Mouse (Mus musculus): ENCODE measurements around the gene Shisal1. TPM values are rescaled to one million over a fixed set of nuclear protein-coding genes. Genes with fewer than 3 reads are reported as not detected.

Shisal1 gene
- polyA plus RNA-seq, 1 experiment, result 1.6 TPM

DNA sequence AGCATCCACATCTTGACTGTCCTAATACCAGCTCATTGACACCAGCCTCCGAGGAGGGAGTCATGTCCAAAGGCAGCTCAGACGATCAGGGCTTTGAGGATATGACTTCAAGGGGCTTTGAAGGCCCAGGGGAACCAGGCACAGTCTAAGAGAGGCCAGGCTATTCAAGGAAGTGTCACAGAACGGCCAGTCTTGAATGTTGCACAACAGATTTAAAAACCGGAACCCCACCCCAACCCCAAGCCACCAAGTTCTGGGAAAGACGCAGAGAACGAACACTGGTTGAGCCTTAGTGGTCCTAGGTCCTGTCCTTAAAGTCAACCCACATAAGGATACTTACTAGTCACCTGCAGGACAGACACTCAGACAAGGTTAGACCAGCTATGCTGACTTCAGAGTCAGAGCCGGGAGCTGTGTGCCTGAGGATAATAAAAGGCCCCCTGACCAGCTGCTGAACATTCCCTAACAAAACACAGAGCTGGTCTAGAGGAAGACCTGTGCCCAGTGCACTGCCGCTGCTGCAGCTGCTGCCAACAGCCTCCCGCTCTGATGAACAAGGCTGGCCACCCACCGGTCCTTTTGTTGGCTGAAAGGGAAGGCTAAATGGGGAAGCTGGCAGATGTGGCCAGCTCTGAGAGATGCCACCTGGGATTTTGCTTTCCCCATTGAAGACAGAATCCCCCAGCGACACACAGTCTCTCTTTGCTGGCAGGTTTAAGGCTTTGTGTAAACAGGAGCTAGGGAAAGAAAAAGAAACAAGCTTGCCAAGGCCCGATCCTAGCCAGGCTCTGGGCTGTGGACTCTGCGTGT lies 19.8 kb upstream of the Shisal1 start:
- no peaks in the 10 kb centered on the region for H3K36me3 ChIP-seq (ENCODE audit: control insufficient read depth, insufficient read depth, low read length)
- H3K4me1 ChIP-seq (ENCODE audit: control insufficient read depth, insufficient read depth, low read length), result no peaks in the 10 kb centered on the region
- DNase-seq, result no peak
- H3K27ac ChIP-seq (ENCODE audit: insufficient read depth, low read depth, low read length), result no peak overlapping the region
- no peak for TF ChIP-seq CTCF (conservative IDR thresholded peaks at IDR 0.05; ENCODE audit: insufficient read depth, insufficient read length, low read depth, low read length)
- no peak for TF ChIP-seq POLR2A (IDR thresholded peaks at IDR 0.05; ENCODE audit: low read depth, low read length)
- H3K27me3 ChIP-seq (replicated peaks; ENCODE audit: control insufficient read depth, insufficient read depth, low read length), result no peaks in the 10 kb centered on the region
- H3K4me3 ChIP-seq (ENCODE audit: insufficient read depth, low read depth, low read length), result no peak overlapping the region
- 61% methylated on average over 13 of the region's 13 CpGs for WGBS

DNA sequence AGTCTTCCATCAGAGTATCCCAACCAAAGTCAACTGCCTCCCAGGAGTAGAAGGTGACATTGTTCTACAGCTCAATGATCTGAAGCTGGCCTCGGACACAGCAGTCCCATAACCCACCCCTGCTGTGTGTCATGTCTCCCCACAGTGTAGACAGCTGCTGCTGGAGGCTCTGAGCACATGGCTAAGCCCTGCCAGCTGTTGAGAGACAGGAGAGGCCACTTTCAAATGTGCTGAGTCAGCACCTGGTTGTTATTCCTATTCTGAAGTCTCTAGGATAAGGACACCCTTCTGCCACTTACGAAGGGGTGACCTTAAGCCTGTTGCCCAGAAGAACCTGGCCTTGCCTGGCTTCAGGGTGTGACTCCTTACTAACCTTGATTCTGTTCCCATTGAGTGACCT lies 14.5 kb upstream of the Shisal1 start:
- TF ChIP-seq CTCF (conservative IDR thresholded peaks at IDR 0.05; ENCODE audit: insufficient read depth, insufficient read length, low read depth, low read length), result no peak
- no peak for TF ChIP-seq POLR2A (IDR thresholded peaks at IDR 0.05; ENCODE audit: low read depth, low read length)
- H3K27ac ChIP-seq (ENCODE audit: insufficient read depth, low read depth, low read length), result no peak overlapping the region
- H3K27me3 ChIP-seq (replicated peaks; ENCODE audit: control insufficient read depth, insufficient read depth, low read length), result no peaks in the 10 kb centered on the region
- no peak for DNase-seq
- 70% methylated on average over 2 of the region's 2 CpGs for WGBS
- H3K36me3 ChIP-seq (ENCODE audit: control insufficient read depth, insufficient read depth, low read length), result no peaks in the 10 kb centered on the region
- no peak overlapping the region for H3K4me3 ChIP-seq (ENCODE audit: insufficient read depth, low read depth, low read length)
- H3K4me1 ChIP-seq (ENCODE audit: control insufficient read depth, insufficient read depth, low read length), result no peaks in the 10 kb centered on the region

GRCm38 (mm10) chr15:84458983-84459382 lies 12.1 kb upstream of the Shisal1 start:
- no peaks in the 10 kb centered on the region for H3K27me3 ChIP-seq (replicated peaks; ENCODE audit: control insufficient read depth, insufficient read depth, low read length)
- H3K27ac ChIP-seq (ENCODE audit: insufficient read depth, low read depth, low read length), result no peak overlapping the region
- TF ChIP-seq CTCF (conservative IDR thresholded peaks at IDR 0.05; ENCODE audit: insufficient read depth, insufficient read length, low read depth, low read length), result no peak
- no peak for TF ChIP-seq POLR2A (IDR thresholded peaks at IDR 0.05; ENCODE audit: low read depth, low read length)
- no peak overlapping the region for H3K4me3 ChIP-seq (ENCODE audit: insufficient read depth, low read depth, low read length)
- no peaks in the 10 kb centered on the region for H3K36me3 ChIP-seq (ENCODE audit: control insufficient read depth, insufficient read depth, low read length)
- no peaks in the 10 kb centered on the region for H3K4me1 ChIP-seq (ENCODE audit: control insufficient read depth, insufficient read depth, low read length)
- 60% methylated on average over 6 of the region's 6 CpGs for WGBS
- no peak for DNase-seq

DNA sequence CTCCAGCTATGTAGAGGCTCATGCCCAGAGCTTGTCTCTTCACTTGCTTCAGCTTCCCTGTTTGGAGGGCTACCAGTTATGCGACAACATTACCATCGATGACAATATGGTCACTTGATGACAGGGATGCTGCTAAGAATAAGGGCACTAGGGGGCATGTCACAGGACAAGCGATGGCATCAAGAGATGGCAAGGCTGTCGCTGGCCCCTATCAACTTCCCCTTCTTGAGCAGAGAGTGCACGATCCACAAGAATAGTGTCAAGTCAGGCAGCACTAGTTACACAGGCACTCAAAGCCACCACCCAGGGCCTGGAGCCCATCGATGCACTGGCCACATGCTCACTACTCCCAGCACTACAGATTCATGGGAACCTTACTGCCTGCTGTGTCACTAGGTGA lies 8.4 kb upstream of the Shisal1 start:
- H3K27ac ChIP-seq (ENCODE audit: insufficient read depth, low read depth, low read length), result no peak overlapping the region
- 92% methylated on average over 6 of the region's 6 CpGs for WGBS
- H3K4me3 ChIP-seq (ENCODE audit: insufficient read depth, low read depth, low read length), result no peak overlapping the region
- no peak for TF ChIP-seq CTCF (conservative IDR thresholded peaks at IDR 0.05; ENCODE audit: insufficient read depth, insufficient read length, low read depth, low read length)
- no peak for TF ChIP-seq POLR2A (IDR thresholded peaks at IDR 0.05; ENCODE audit: low read depth, low read length)
- DNase-seq, result no peak
- H3K27me3 ChIP-seq (replicated peaks; ENCODE audit: control insufficient read depth, insufficient read depth, low read length), result no peaks in the 10 kb centered on the region
- no peaks in the 10 kb centered on the region for H3K4me1 ChIP-seq (ENCODE audit: control insufficient read depth, insufficient read depth, low read length)
- no peaks in the 10 kb centered on the region for H3K36me3 ChIP-seq (ENCODE audit: control insufficient read depth, insufficient read depth, low read length)

DNA sequence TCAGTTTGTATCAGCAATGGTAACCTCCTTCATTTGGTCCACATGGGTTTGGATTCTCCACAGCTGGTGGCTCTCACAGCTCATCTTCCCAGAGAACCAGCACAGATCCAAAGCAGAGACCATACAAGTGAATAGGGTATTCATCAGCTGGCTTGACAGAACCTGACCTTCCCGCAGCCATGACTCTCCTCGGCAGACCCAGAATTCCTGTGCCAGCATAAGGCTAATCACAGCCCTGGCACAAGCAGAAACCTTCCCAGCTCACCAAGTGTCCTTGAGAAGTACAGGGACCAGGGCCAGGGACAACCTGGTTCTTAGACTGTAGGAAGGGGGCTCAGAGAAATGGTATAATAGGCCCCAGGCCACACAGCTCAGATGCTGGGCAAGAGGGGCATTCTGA lies 6.2 kb upstream of the Shisal1 start:
- TF ChIP-seq POLR2A (IDR thresholded peaks at IDR 0.05; ENCODE audit: low read depth, low read length), result no peak
- TF ChIP-seq CTCF (conservative IDR thresholded peaks at IDR 0.05; ENCODE audit: insufficient read depth, insufficient read length, low read depth, low read length), result no peak
- no peaks in the 10 kb centered on the region for H3K4me1 ChIP-seq (ENCODE audit: control insufficient read depth, insufficient read depth, low read length)
- no peaks in the 10 kb centered on the region for H3K27me3 ChIP-seq (replicated peaks; ENCODE audit: control insufficient read depth, insufficient read depth, low read length)
- DNase-seq, result no peak
- no peak overlapping the region for H3K27ac ChIP-seq (ENCODE audit: insufficient read depth, low read depth, low read length)
- no peaks in the 10 kb centered on the region for H3K36me3 ChIP-seq (ENCODE audit: control insufficient read depth, insufficient read depth, low read length)
- H3K4me3 ChIP-seq (ENCODE audit: insufficient read depth, low read depth, low read length), result no peak overlapping the region
- 93% methylated on average over 2 of the region's 2 CpGs for WGBS

DNA sequence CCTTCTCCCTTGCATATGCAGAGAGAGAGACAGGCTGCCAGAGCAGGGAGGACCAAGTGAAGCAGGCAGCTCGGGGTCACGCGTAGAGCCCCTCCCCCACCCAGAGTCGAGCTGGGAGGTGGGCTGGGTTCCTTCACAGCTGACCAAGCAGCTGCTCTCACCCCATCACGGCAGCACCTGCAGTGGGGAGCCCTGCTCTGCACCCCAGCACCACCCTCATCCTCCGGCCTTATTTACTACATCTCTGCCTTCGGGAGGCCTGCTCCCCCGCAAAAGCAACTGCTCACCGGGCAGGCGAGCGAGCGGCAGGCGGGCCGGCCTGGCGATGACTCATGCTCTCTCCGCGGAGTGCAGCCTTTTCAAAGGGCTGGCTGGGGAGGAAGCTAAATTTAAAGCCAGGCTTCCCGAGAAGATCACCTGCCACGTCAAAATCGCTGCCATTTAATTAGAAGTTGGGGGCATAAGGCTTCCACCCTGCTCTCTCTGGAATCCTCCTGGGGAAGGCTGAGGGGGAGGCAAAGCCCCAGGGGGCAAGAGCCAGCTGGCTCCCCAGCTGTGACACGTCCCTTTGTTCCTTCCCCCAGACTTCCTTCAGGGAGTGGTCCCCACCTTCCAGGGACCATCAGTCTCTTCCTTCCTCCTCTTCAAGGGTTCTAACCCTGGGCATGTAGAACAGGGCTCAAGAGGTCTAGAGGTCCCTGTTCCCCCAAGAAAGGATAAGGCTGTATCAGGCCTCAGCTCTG lies 3.7 kb upstream of the Shisal1 start:
- DNase-seq, result no peak
- Histone ChIP-seq H3K4me1 (ENCODE audit: control insufficient read depth, insufficient read depth, low read length) (no peaks in the 10 kb centered on the region), H3K27me3 (replicated peaks; ENCODE audit: control insufficient read depth, insufficient read depth, low read length) (no peaks in the 10 kb centered on the region), H3K36me3 (ENCODE audit: control insufficient read depth, insufficient read depth, low read length) (no peaks in the 10 kb centered on the region), H3K27ac (ENCODE audit: insufficient read depth, low read depth, low read length) (no peak overlapping the region), H3K4me3 (ENCODE audit: insufficient read depth, low read depth, low read length) (no peak overlapping the region)
- WGBS, result 22% methylated on average over 21 of the region's 21 CpGs
- TF ChIP-seq POLR2A (IDR thresholded peaks at IDR 0.05; ENCODE audit: low read depth, low read length) (no peak), CTCF (conservative IDR thresholded peaks at IDR 0.05; ENCODE audit: insufficient read depth, insufficient read length, low read depth, low read length) (no peak)
